Comparison of ENCODE assay signal across 8 mouse cellular contexts in the genomic region with DNA sequence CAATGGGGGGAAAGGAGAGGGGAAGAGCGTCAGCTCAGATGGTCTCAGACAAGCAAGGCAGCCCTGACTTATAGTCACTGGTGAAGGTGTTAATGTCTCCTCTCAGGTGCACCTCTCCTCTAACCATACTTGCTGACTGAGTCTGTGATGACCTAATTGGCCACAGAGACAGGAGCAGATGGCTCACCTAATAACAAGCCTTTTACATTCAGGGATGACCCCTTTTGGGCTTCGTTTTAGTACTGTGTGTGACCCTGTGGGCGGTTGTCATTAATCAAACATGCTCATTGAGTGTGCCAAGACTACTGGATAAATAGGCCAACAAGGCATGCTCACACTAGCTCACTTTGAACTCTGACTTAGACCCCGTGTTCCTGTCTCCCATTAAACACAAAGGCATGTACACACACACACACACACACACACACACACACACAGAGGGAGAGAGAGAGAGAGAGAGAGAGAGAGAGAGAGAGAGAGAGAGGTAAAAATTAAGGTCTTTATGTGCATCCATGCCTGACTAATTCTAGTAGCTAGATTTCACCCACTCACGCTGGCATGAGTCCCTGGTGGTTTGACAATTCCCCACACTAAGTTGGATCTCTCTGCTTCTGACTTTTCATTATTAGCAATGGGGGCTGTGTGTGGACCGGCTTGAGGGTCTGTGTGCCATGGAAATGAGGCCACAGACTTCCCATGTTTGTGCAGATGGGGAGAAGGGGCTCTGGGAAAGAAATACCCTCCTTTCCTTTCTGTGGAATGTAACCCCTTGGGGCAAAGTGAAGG.
DNase-seq lines count a peak whose midpoint lies in the region; ATAC-seq and TF ChIP-seq lines count a peak whose summit lies in the region.
"Had no signal": no experiment of that assay in that cellular context is flagged by ENCODE, and none has a peak within 500 bp of the region (broad histone marks: within the 10 kb centered on the region; RNA-seq: fewer than 3 reads in every experiment).

No protein-coding gene starts in this region.

- no peaks in the 10 kb centered on the region for H3K27me3 ChIP-seq in kidney, postnatal 0 days (ENCODE audit: insufficient read depth, low read length)
- no peaks in the 10 kb centered on the region for H3K27me3 ChIP-seq in embryonic facial prominence, embryonic 12.5 days
- H3K27me3 ChIP-seq in neural tube, embryonic 13.5 days, result no peaks in the 10 kb centered on the region
- H3K27me3 ChIP-seq: Patski had no signal

- no peak overlapping the region for H3K4me2 ChIP-seq in kidney, postnatal 0 days (ENCODE audit: low read length)
- H3K4me2 ChIP-seq in embryonic facial prominence, embryonic 12.5 days (replicated peaks), result no peak overlapping the region
- no peak overlapping the region for H3K4me2 ChIP-seq in neural tube, embryonic 13.5 days

- DNase-seq in kidney, postnatal 0 days (ENCODE audit: low spot score), result peak; percentile 29
- no peak for DNase-seq in kidney, postnatal 10 days
- DNase-seq in cerebellum, adult 9-10 months, result peak; percentile 88
- no peak for DNase-seq in thymus, postnatal 4 days
- DNase-seq in adrenal gland, adult 8-10 months, result no peak

- WGBS in kidney, postnatal 0 days, result 51% methylated on average over 6 of the region's 6 CpGs
- WGBS in embryonic facial prominence, embryonic 12.5 days, result 67% methylated on average over 6 of the region's 6 CpGs
- WGBS in neural tube, embryonic 13.5 days, result 44% methylated on average over 6 of the region's 6 CpGs

- H3K36me3 ChIP-seq in kidney, postnatal 0 days (ENCODE audit: insufficient read depth, low read length), result no peaks in the 10 kb centered on the region
- no peaks in the 10 kb centered on the region for H3K36me3 ChIP-seq in embryonic facial prominence, embryonic 12.5 days
- H3K36me3 ChIP-seq in neural tube, embryonic 13.5 days, result no peaks in the 10 kb centered on the region

- no peak for TF ChIP-seq CTCF in kidney, postnatal 0 days (IDR thresholded peaks at IDR 0.05; ENCODE audit: low read depth)

- no peaks in the 10 kb centered on the region for H3K4me1 ChIP-seq in kidney, postnatal 0 days (replicated peaks; ENCODE audit: insufficient read depth, low read length)
- peaks cover 20% of the 10 kb centered on the region for H3K4me1 ChIP-seq in embryonic facial prominence, embryonic 12.5 days
- H3K4me1 ChIP-seq in neural tube, embryonic 13.5 days (replicated peaks), result peaks cover 20% of the 10 kb centered on the region

- no peak overlapping the region for H3K9ac ChIP-seq in kidney, postnatal 0 days (ENCODE audit: low read depth, low read length)
- no peak overlapping the region for H3K9ac ChIP-seq in embryonic facial prominence, embryonic 12.5 days
- H3K9ac ChIP-seq in neural tube, embryonic 13.5 days, result no peak overlapping the region

- ATAC-seq in kidney, postnatal 0 days (replicated peaks; ENCODE audit: low FRiP score, low read depth), result no peak
- ATAC-seq in embryonic facial prominence, embryonic 12.5 days (ENCODE audit: insufficient number of reproducible peaks, insufficient read depth, low FRiP score, low TSS enrichment), result no peak
- 0 out of 2 replicates have a peak, but pooled peaks have one; percentile 36 for ATAC-seq in neural tube, embryonic 13.5 days (ENCODE audit: low read depth)
- ATAC-seq: Patski had no signal

- H3K9me3 ChIP-seq in kidney, postnatal 0 days (replicated peaks; ENCODE audit: low read length), result no peaks in the 10 kb centered on the region
- no peaks in the 10 kb centered on the region for H3K9me3 ChIP-seq in embryonic facial prominence, embryonic 12.5 days
- no peaks in the 10 kb centered on the region for H3K9me3 ChIP-seq in neural tube, embryonic 13.5 days

- no peak overlapping the region for H3K27ac ChIP-seq in kidney, postnatal 0 days
- H3K27ac ChIP-seq in embryonic facial prominence, embryonic 12.5 days, result peak overlapping the region; percentile 8; the same call in 1 of the 2 replicates
- H3K27ac ChIP-seq in neural tube, embryonic 13.5 days (replicated peaks), result no peak overlapping the region

- H3K4me3 ChIP-seq in kidney, postnatal 0 days (replicated peaks; ENCODE audit: low read depth, low read length), result no peak overlapping the region
- no peak overlapping the region for H3K4me3 ChIP-seq in embryonic facial prominence, embryonic 12.5 days
- H3K4me3 ChIP-seq in neural tube, embryonic 13.5 days, result no peak overlapping the region

Comparison
In these comparisons a context has a peak if more than half of its experiments do, and no peak if none do; other contexts are left out.
1. DNase-seq: peak in kidney, postnatal 0 days (single experiment) and cerebellum, adult 9-10 months (single experiment); none in kidney, postnatal 10 days (single experiment), thymus, postnatal 4 days (single experiment) and adrenal gland, adult 8-10 months (single experiment).